Mouse (Mus musculus) mouse embryonic stem cell (cell line): ENCODE data around the gene Emc3.

Experiments used
- in situ Hi-C, 2 experiments: fragments of 300-500 bp; cut with MboI; formaldehyde crosslinking; loops; 1 replicate in 1 of 2; 3 replicates in 1 of 2; pipeline ENCODE4 v1.14.3; 2019 to 2020; ENCODE audit warnings: low sequenced_read_pairs in 2 of 2, low pct_unique_long_range_greater_than_20kb in 1 of 2, mixed read lengths in 1 of 2; ENCODE audit not compliant: unreplicated experiment in 1 of 2

Emc3 gene

GRCm38 (mm10) chr6:113501388-113502084 is 29.9 kb downstream of the Emc3 start, which contains the start of gene Prrt3:
TSS of gene Prrt3 (minus strand) at chr6:113501931.
- in situ Hi-C loops, result no loop called here

GRCm38 (mm10) chr6:113499346-113499745 is 32.1 kb downstream of the Emc3 start:
- in situ Hi-C loops, result no loop called here

- in situ Hi-C loops, result no loop called here
Measured at GRCm38 (mm10) chr6:113495071-113495675, 36.3 kb downstream of the Emc3 start.

- in situ Hi-C loops, result no loop called here
Measured at GRCm38 (mm10) chr6:113494258-113494788, 37.1 kb downstream of the Emc3 start.

GRCm38 (mm10) chr6:113492101-113492864 is 39.2 kb downstream of the Emc3 start:
- in situ Hi-C loops, result no loop called here

- in situ Hi-C loops, result no loop called here
Measured at GRCm38 (mm10) chr6:113489410-113489809, 42.0 kb downstream of the Emc3 start.

GRCm38 (mm10) chr6:113487125-113487576 is 44.3 kb downstream of the Emc3 start:
- in situ Hi-C loops, result no loop called here

- in situ Hi-C loops, result no loop called here
Measured at GRCm38 (mm10) chr6:113483729-113484128, 47.7 kb downstream of the Emc3 start.

GRCm38 (mm10) chr6:113483100-113483615 is 48.3 kb downstream of the Emc3 start, which contains the start of gene Creld1:
TSS of gene Creld1 (plus strand) at chr6:113483297.
- in situ Hi-C loops, result no loop called here

- in situ Hi-C loops, result no loop called here
Measured at GRCm38 (mm10) chr6:113482477-113483099, 48.9 kb downstream of the Emc3 start.

GRCm38 (mm10) chr6:113480555-113481373 is 50.7 kb downstream of the Emc3 start:
- in situ Hi-C loops, result no loop called here

GRCm38 (mm10) chr6:113478906-113479305 is 52.5 kb downstream of the Emc3 start:
- in situ Hi-C loops, result no loop called here

- in situ Hi-C loops, result no loop called here
Measured at GRCm38 (mm10) chr6:113477353-113477752, 54.1 kb downstream of the Emc3 start.

GRCm38 (mm10) chr6:113473715-113474114 is 57.7 kb downstream of the Emc3 start:
- in situ Hi-C loops, result no loop called here

GRCm38 (mm10) chr6:113473246-113473645 is 58.2 kb downstream of the Emc3 start:
- in situ Hi-C loops, result no loop called here

- in situ Hi-C loops, result no loop called here
Measured at GRCm38 (mm10) chr6:113472061-113472460, 59.4 kb downstream of the Emc3 start.

GRCm38 (mm10) chr6:113471297-113471936 is 60.0 kb downstream of the Emc3 start, which contains the start of gene Il17rc:
TSS of gene Il17rc (plus strand) at chr6:113471427.
- in situ Hi-C loops, result no loop called here
